Mouse (Mus musculus) heart, adult 2 months (tissue): Measurements from ENCODE around the gene Id1.

Experiments used
- CTCF ChIP-seq: fragments of 200-600 bp; IDR thresholded peaks from 2 replicates; pipeline ENCODE4 v1.8.1; 2022; ENCODE audit warnings: antibody characterized with exemption, mild to moderate bottlenecking, moderate library complexity
- EP300 ChIP-seq: fragments of 200-500 bp; IDR thresholded peaks from 2 replicates; pipeline ENCODE4 v1.6.1; 2011; ENCODE audit warnings: low read depth, low read length, control low read depth; ENCODE audit not compliant: insufficient read depth
- POLR2A ChIP-seq: fragments of 200-500 bp; IDR thresholded peaks from 2 replicates; pipeline ENCODE4 v1.6.1; 2011; ENCODE audit warnings: mild to moderate bottlenecking, low read depth, low read length, control low read depth; ENCODE audit not compliant: insufficient read depth

DNA sequence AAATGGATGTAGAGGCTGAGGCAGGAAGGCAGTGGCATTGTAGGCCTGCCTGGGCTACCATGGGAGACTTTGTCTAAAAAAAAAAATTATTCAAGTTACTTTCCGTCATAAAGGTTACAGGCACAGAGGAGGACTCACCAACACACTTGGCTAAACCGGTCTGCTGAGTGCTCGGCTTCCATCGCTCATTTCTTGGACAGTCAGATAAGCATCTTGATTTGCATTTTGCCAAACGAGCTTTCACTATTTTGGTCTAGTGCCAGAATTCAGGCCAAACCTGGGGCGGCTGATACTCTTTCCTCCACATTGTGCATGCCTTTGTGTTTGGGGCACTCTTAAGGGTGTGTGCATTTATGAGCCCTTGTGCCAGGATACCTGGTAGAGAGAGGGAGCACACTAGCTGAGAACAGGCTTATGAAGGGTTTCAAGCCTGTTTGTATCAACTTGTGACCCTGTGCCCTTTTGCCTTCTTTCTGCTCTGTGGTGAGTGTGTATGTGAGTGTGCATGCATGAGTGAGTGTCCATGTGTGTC, 19.7 kb upstream of the Id1 start:
- no peak for TF ChIP-seq CTCF
- no peak for TF ChIP-seq EP300
- no peak for TF ChIP-seq POLR2A
